8 mouse cellular contexts compared by ENCODE assay signal in the genomic region with DNA sequence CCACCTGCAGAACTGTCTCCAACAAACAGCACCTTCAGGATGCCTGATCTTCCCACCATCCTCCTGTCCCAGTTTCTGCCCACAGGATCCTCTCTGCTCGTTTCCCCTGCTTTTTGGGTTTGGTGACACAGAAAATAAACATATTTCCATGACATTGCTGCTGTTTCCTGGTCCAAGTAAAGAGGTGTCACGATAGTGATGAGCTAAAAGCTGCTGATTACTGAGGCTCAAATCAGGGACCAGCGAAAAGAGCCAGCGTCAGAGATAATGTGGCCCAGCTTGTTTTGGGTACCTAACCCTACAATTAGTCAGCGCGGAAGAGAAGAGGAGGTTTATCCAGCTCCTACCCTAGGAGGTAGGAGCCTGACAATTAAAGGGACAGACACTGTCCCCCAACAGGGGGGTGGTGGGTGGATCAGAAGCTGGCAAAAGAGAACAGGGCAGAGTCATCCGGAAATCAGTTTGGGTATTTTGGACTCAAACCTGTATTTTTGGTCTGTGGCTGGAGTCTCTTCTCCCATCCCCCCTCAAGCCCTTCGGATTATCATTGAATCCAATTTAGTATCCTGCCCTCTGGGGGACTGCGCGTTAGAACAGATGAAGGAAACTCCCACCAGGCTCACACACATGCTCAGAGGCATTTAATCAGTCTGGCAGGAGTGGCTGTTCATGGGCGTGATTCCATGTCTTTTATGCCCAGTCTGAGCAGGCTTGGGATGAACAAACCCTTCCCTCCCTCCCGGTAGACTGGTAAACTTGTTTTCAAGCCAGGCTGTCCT. TPM values are rescaled to one million over a fixed set of nuclear protein-coding genes. Genes with fewer than 3 reads are reported as not detected.
DNase-seq lines count a peak whose midpoint lies in the region; ATAC-seq and TF ChIP-seq lines count a peak whose summit lies in the region.

No protein-coding gene starts in this region.

- H3K4me2 ChIP-seq in stomach, embryonic 15.5 days = peak overlapping the region; percentile 58; the same call in 1 of the 2 replicates
- H3K4me2 ChIP-seq in stomach, postnatal 0 days (replicated peaks; ENCODE audit: low read depth) = no peak overlapping the region
- peak overlapping the region; percentile 6; the same call in 1 of the 2 replicates for H3K4me2 ChIP-seq in limb, embryonic 14.5 days (replicated peaks; ENCODE audit: low read depth, low read length, severe bottlenecking)

- no peak for TF ChIP-seq CTCF in stomach, postnatal 0 days (IDR thresholded peaks at IDR 0.05; ENCODE audit: low read depth)

- no peaks in the 10 kb centered on the region for H3K9me3 ChIP-seq in stomach, embryonic 15.5 days
- H3K9me3 ChIP-seq in stomach, postnatal 0 days (ENCODE audit: control insufficient read depth, low read length) = no peaks in the 10 kb centered on the region
- H3K9me3 ChIP-seq in limb, embryonic 14.5 days (ENCODE audit: control insufficient read depth, low read length) = no peaks in the 10 kb centered on the region

- no peak for TF ChIP-seq POLR2A in limb, embryonic 14.5 days (IDR thresholded peaks at IDR 0.05; ENCODE audit: borderline replicate concordance, extremely low read depth, insufficient read depth, insufficient read length)

- peak; percentile 86 to 89 for DNase-seq in cerebellum, postnatal 10 days
- no peak for DNase-seq in cerebellum, postnatal 25 days
- no peak for DNase-seq in stomach, postnatal 0 days (ENCODE audit: low spot score)
- peak; percentile 16 for DNase-seq in limb, embryonic 14.5 days (ENCODE audit: low spot score)
- no peak for DNase-seq in urinary bladder, adult 18-20 months (ENCODE audit: low spot score in 2 of 2)
- no peak for DNase-seq in spleen, adult 18-20 months

- no peak for TF ChIP-seq EP300 in stomach, postnatal 0 days (optimal IDR thresholded peaks at IDR 0.05)

- H3K4me1 ChIP-seq in stomach, embryonic 15.5 days = peaks cover 15% of the 10 kb centered on the region
- H3K4me1 ChIP-seq in stomach, postnatal 0 days (replicated peaks; ENCODE audit: control insufficient read depth, insufficient read depth) = peaks cover 4% of the 10 kb centered on the region; the same call in 1 of the 2 replicates
- 0 out of 2 replicates have a peak, but pooled peaks cover 6% of the 10 kb centered on the region for H3K4me1 ChIP-seq in limb, embryonic 14.5 days (ENCODE audit: control insufficient read depth, insufficient read depth, low read length)

- H3K27ac ChIP-seq in stomach, embryonic 15.5 days = no peak overlapping the region
- no peak overlapping the region for H3K27ac ChIP-seq in stomach, postnatal 0 days (replicated peaks)
- no peak overlapping the region for H3K27ac ChIP-seq in limb, embryonic 14.5 days (replicated peaks; ENCODE audit: low read depth, low read length)

- H3K27me3 ChIP-seq in stomach, embryonic 15.5 days (replicated peaks) = peaks cover 38% of the 10 kb centered on the region
- H3K27me3 ChIP-seq in stomach, postnatal 0 days (ENCODE audit: control insufficient read depth, insufficient read depth, low read length) = no peaks in the 10 kb centered on the region
- peaks cover 27% of the 10 kb centered on the region; the same call in 1 of the 2 replicates for H3K27me3 ChIP-seq in limb, embryonic 14.5 days (ENCODE audit: control insufficient read depth, insufficient read depth, low read length)

- no peaks in the 10 kb centered on the region for H3K36me3 ChIP-seq in stomach, embryonic 15.5 days
- no peaks in the 10 kb centered on the region for H3K36me3 ChIP-seq in stomach, postnatal 0 days (ENCODE audit: control insufficient read depth, insufficient read depth, low read length)
- H3K36me3 ChIP-seq in limb, embryonic 14.5 days (ENCODE audit: control insufficient read depth, insufficient read depth, low read length) = no peaks in the 10 kb centered on the region

- WGBS in stomach, embryonic 15.5 days = 10% methylated on average over 12 of the region's 12 CpGs
- WGBS in stomach, postnatal 0 days = 11% methylated on average over 12 of the region's 12 CpGs
- 3% methylated on average over 12 of the region's 12 CpGs for WGBS in limb, embryonic 14.5 days

- H3K9ac ChIP-seq in stomach, embryonic 15.5 days = no peak overlapping the region
- no peak overlapping the region for H3K9ac ChIP-seq in stomach, postnatal 0 days (ENCODE audit: low read length)
- H3K9ac ChIP-seq in limb, embryonic 14.5 days (ENCODE audit: low read depth, low read length, severe bottlenecking) = no peak overlapping the region

- ATAC-seq in stomach, embryonic 15.5 days (ENCODE audit: insufficient read depth, low FRiP score, low read depth) = no peak
- ATAC-seq in stomach, postnatal 0 days (ENCODE audit: low FRiP score, low TSS enrichment) = no peak
- no peak for ATAC-seq in limb, embryonic 14.5 days (ENCODE audit: low FRiP score, low read depth)
- ATAC-seq in activated CD4-positive, CD25-positive, alpha-beta regulatory T cell, adult 4 months = no peak

- no peak overlapping the region for H3K4me3 ChIP-seq in stomach, embryonic 15.5 days (replicated peaks)
- no peak overlapping the region for H3K4me3 ChIP-seq in stomach, postnatal 0 days (ENCODE audit: low read depth, low read length)
- H3K4me3 ChIP-seq in limb, embryonic 14.5 days (replicated peaks; ENCODE audit: low read length) = no peak overlapping the region

RNA-seq across cellular contexts. Expression of a gene that starts 40.2 kb away (rescaled TPM):
- polyA plus RNA-seq in stomach, embryonic 15.5 days (2015; fragmentation: Nextera tagmentation; extraction: Ambion mirVana) = 0.10 and 0.41 TPM in 2 replicates
- polyA plus RNA-seq in stomach, postnatal 0 days (2015; fragmentation: Nextera tagmentation; extraction: Ambion mirVana) = 0.08 TPM in 1 of 2 replicates, not detected in the other
- polyA plus RNA-seq in limb, embryonic 14.5 days (2012; rRNA removed) = 0.08 and 0.14 TPM in 2 replicates
- polyA plus RNA-seq in limb, embryonic 14.5 days (2014; fragmentation: Nextera tagmentation; extraction: Ambion mirVana) = 0.11 TPM in 1 of 2 replicates, not detected in the other
- polyA plus RNA-seq in activated CD4-positive, CD25-positive, alpha-beta regulatory T cell, adult 4 months (2017; shearing (Covaris generic)) = not detected

Comparison
In these comparisons a context has a peak if more than half of its experiments do, and no peak if none do; other contexts are left out.
1. DNase-seq: peak in cerebellum, postnatal 10 days (2 of 2) and limb, embryonic 14.5 days (single experiment); none in cerebellum, postnatal 25 days (0 of 2), stomach, postnatal 0 days (single experiment), urinary bladder, adult 18-20 months (0 of 2) and spleen, adult 18-20 months (0 of 2).